Mouse (Mus musculus) brain, embryonic 14.5 days (tissue): ENCODE results near the gene Armc3.

ENCODE experiments used
- CTCF ChIP-seq: fragments of 200-500 bp; IDR thresholded peaks from 2 replicates; pipeline ENCODE4 v1.5.1; 2012; ENCODE audit warnings: inconsistent platforms, mild to moderate bottlenecking, moderate library complexity, borderline replicate concordance; ENCODE audit not compliant: insufficient read depth, insufficient read length; ENCODE audit errors: extremely low read depth
- POLR2A ChIP-seq: fragments of 200-500 bp; IDR thresholded peaks from 2 replicates; pipeline ENCODE4 v1.6.1; 2012; ENCODE audit warnings: mild to moderate bottlenecking, inconsistent platforms, borderline replicate concordance; ENCODE audit not compliant: poor library complexity, insufficient read depth, insufficient read length, severe bottlenecking; ENCODE audit errors: extremely low read depth

GRCm38 (mm10) chr2:19159539-19159938, 39.6 kb upstream of the Armc3 start:
- TF ChIP-seq CTCF, result no peak
- TF ChIP-seq POLR2A, result no peak
